Mouse (Mus musculus) small intestine, adult 10 weeks (tissue): Measurements from ENCODE around the gene Gimd1. TPM values are rescaled to one million over a fixed set of nuclear protein-coding genes. Genes with fewer than 3 reads are reported as not detected.

Source experiments
- polyA plus RNA-seq: library from polyadenylated mRNA; stranded (reverse); fragments of 350-450 nt; fragmentation: Illumina TruSeq; extraction: RNeasy Lipid Tissue Mini Kit (QIAGEN cat#74804); gene quantifications from one replicate; pipeline ENCODE4 v1.2.3, GENCODE M21; 2014; ENCODE audit warnings: low replicate concordance

The Gimd1 gene
- 748 TPM for polyA plus RNA-seq

DNA sequence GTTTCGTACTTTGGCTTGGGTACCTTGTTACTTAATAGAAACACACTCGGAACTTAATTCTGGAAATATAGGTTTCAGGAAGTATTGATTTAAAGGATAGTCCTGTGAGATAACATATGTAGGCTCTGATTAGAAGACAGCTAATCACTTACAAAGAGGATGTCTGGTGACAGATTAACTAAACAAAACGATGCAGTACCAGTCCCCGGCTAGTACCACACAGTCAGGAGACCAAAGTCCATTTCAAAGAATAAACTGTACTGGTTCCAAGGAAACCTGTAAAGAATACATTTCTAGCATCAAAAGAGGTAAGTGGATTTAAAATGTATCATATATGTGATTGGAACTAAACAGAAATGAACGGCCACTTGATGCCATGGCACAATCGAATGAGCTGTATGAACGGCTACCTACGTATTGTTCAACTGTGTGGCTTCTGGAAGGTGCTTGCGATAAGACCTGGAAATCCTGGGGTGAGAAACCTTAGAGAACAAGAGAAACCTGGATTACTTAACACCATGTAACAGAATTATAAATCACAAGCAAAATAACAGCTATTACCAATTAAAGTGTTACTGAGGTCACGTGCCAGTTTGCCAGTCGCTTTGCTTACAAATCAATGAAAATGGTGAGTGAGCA lies at the start of gene Gimd1:
Gene Gimd1, plus strand, starts transcription at position 220 of the 639 bp plus-strand sequence.

DNA sequence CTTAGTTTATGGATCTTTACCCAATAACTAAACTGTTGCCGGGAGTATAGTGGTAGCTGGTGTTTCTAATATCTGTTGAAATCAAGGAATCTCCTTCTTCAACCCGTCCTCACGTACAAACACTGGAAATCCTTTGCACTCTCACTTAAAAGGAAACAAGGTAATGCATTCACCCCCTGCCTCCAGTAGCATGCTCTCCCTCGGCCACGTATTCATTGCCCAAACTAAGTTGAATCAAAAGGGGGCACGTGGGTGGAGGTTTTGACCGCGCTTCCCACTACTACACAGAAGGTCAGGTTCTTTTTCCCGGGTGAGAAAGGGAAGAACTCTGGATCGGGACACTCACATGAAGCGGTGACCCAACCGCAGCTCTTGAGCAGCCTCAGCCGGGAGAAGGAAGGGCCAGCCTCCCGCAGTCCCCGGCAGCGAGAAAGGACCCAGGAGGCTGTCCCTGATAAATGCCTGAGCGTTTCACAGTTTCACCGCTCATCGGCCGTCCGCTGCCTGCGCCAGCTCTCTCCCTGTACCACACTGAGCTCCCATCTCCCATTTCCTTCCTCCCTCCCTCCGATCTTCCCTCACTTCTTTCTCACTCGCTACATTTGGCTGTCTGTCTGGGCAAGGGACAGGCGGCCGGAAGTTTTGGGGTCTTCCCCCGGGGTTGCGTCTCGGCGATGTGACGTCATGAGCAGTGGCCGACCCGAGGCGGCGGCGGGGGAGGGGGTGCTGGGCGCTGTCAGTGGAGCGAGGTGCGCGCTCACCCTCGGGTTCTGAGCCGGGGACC lies 54.0 kb downstream of the Gimd1 start, which contains the start of gene Tbck:
Gene Tbck, plus strand, starts transcription at position 698 of the 784 bp plus-strand sequence.

GRCm38 (mm10) chr3:132684231-132684928 lies 54.8 kb downstream of the Gimd1 start, which contains the start of gene Aimp1:
Gene Aimp1, minus strand, starts transcription at chr3:132684370.

Other genes starting within 250 kb of the Gimd1 start
- gene Tbck, start 54.3 kb downstream of the Gimd1 start, polyA plus RNA-seq: 17.4 TPM
- 103 TPM for gene Aimp1, start 54.5 kb downstream of the Gimd1 start, polyA plus RNA-seq